2 mouse cellular contexts compared by ENCODE assay signal in genomic region chr7:142143506-142144010, GRCm38 (mm10). TPM values are rescaled to one million over a fixed set of nuclear protein-coding genes. Genes with fewer than 3 reads are reported as not detected.
"Had no signal": no experiment of that assay in that cellular context is flagged by ENCODE, and none has a peak within 500 bp of the region (broad histone marks: within the 10 kb centered on the region; RNA-seq: fewer than 3 reads in every experiment).

No protein-coding gene starts in this region.

RNA-seq across cellular contexts. Expression of gene Gm45337, which starts 0.8 kb away (rescaled TPM):
- total RNA-seq: midbrain, postnatal 0 days; monocyte, adult 5-6 weeks had no signal

RNA-seq across cellular contexts. Expression of gene Gm39115, which starts 7.7 kb away (rescaled TPM):
- total RNA-seq: midbrain, postnatal 0 days; monocyte, adult 5-6 weeks had no signal

RNA-seq across cellular contexts. Expression of gene Gm29735, which starts 13.4 kb away (rescaled TPM):
- total RNA-seq: midbrain, postnatal 0 days; monocyte, adult 5-6 weeks had no signal

RNA-seq across cellular contexts. Expression of gene Gm4553, which starts 22.0 kb away (rescaled TPM):
- total RNA-seq: midbrain, postnatal 0 days; monocyte, adult 5-6 weeks had no signal

RNA-seq across cellular contexts. Expression of gene Gm45618, which starts 23.0 kb away (rescaled TPM):
- total RNA-seq: midbrain, postnatal 0 days; monocyte, adult 5-6 weeks had no signal
